Mouse (Mus musculus): ENCODE measurements at regions not wholly inside any gene's neighbourhood (a gene's known extent, or its start where the extent isn't known, plus 50 kb on each side); places are given as distances from the start of the nearest gene placed in this dataset.

- Histone ChIP-seq H3K4me3 (ENCODE audit: low read depth, low read length) (no peak overlapping the region), H3K27ac (ENCODE audit: low read depth, low read length) (no peak overlapping the region), H3K4me1 (ENCODE audit: control insufficient read depth, insufficient read depth, low read length) (no peaks in the 10 kb centered on the region), H3K36me3 (ENCODE audit: control insufficient read depth, insufficient read depth, low read length) (no peaks in the 10 kb centered on the region), H3K9ac (ENCODE audit: low read length) (no peak overlapping the region), H3K27me3 (ENCODE audit: control insufficient read depth, insufficient read depth, low read length) (no peaks in the 10 kb centered on the region), H3K4me2 (no peak overlapping the region), H3K9me3 (ENCODE audit: control insufficient read depth, low read length) (no peaks in the 10 kb centered on the region)
- 55% methylated on average over 7 of the region's 7 CpGs for WGBS
- DNase-seq (ENCODE audit: low spot score, missing footprints) (no peak), ATAC-seq (ENCODE audit: low FRiP score) (no peak)
Measured at GRCm38 (mm10) chr2:128217784-128218467, 92.1 kb downstream of the Bcl2l11 start.

GRCm38 (mm10) chr2:128218961-128219360, 93.1 kb downstream of the Bcl2l11 start:
- H3K9me3 ChIP-seq (ENCODE audit: control insufficient read depth, low read length), result no peaks in the 10 kb centered on the region
- H3K27me3 ChIP-seq (ENCODE audit: control insufficient read depth, insufficient read depth, low read length), result no peaks in the 10 kb centered on the region
- 82% methylated on average over 4 of the region's 4 CpGs for WGBS
- H3K4me1 ChIP-seq (ENCODE audit: control insufficient read depth, insufficient read depth, low read length), result no peaks in the 10 kb centered on the region
- H3K4me2 ChIP-seq, result no peak overlapping the region
- H3K4me3 ChIP-seq (ENCODE audit: low read depth, low read length), result no peak overlapping the region
- no peak overlapping the region for H3K9ac ChIP-seq (ENCODE audit: low read length)
- H3K36me3 ChIP-seq (ENCODE audit: control insufficient read depth, insufficient read depth, low read length), result no peaks in the 10 kb centered on the region
- DNase-seq (ENCODE audit: low spot score, missing footprints) (no peak), ATAC-seq (ENCODE audit: low FRiP score) (no peak)
- no peak overlapping the region for H3K27ac ChIP-seq (ENCODE audit: low read depth, low read length)

- H3K4me3 ChIP-seq (ENCODE audit: low read depth, low read length), result no peak overlapping the region
- WGBS, result 79% methylated on average over 1 of the region's 1 CpGs
- no peak overlapping the region for H3K4me2 ChIP-seq
- H3K9me3 ChIP-seq (ENCODE audit: control insufficient read depth, low read length), result no peaks in the 10 kb centered on the region
- H3K27ac ChIP-seq (ENCODE audit: low read depth, low read length), result no peak overlapping the region
- H3K27me3 ChIP-seq (ENCODE audit: control insufficient read depth, insufficient read depth, low read length), result no peaks in the 10 kb centered on the region
- H3K9ac ChIP-seq (ENCODE audit: low read length), result no peak overlapping the region
- no peak for DNase-seq (ENCODE audit: low spot score, missing footprints)
- ATAC-seq (ENCODE audit: low FRiP score), result no peak
- H3K4me1 ChIP-seq (ENCODE audit: control insufficient read depth, insufficient read depth, low read length), result no peaks in the 10 kb centered on the region
- H3K36me3 ChIP-seq (ENCODE audit: control insufficient read depth, insufficient read depth, low read length), result no peaks in the 10 kb centered on the region
Measured at GRCm38 (mm10) chr2:128221055-128221454, 95.2 kb downstream of the Bcl2l11 start.

GRCm38 (mm10) chr2:128221657-128222056, 95.8 kb downstream of the Bcl2l11 start:
- WGBS, result 91% methylated on average over 4 of the region's 4 CpGs
- Histone ChIP-seq H3K4me2 (no peak overlapping the region), H3K9me3 (ENCODE audit: control insufficient read depth, low read length) (no peaks in the 10 kb centered on the region), H3K9ac (ENCODE audit: low read length) (no peak overlapping the region), H3K36me3 (ENCODE audit: control insufficient read depth, insufficient read depth, low read length) (no peaks in the 10 kb centered on the region), H3K27me3 (ENCODE audit: control insufficient read depth, insufficient read depth, low read length) (no peaks in the 10 kb centered on the region), H3K4me3 (ENCODE audit: low read depth, low read length) (no peak overlapping the region), H3K4me1 (ENCODE audit: control insufficient read depth, insufficient read depth, low read length) (no peaks in the 10 kb centered on the region), H3K27ac (ENCODE audit: low read depth, low read length) (no peak overlapping the region)
- no peak for DNase-seq (ENCODE audit: low spot score, missing footprints)
- no peak for ATAC-seq (ENCODE audit: low FRiP score)

- Histone ChIP-seq H3K9ac (ENCODE audit: low read length) (no peak overlapping the region), H3K4me1 (ENCODE audit: control insufficient read depth, insufficient read depth, low read length) (no peaks in the 10 kb centered on the region), H3K27ac (ENCODE audit: low read depth, low read length) (no peak overlapping the region), H3K4me2 (no peak overlapping the region), H3K9me3 (ENCODE audit: control insufficient read depth, low read length) (no peaks in the 10 kb centered on the region), H3K4me3 (ENCODE audit: low read depth, low read length) (no peak overlapping the region), H3K27me3 (ENCODE audit: control insufficient read depth, insufficient read depth, low read length) (no peaks in the 10 kb centered on the region), H3K36me3 (ENCODE audit: control insufficient read depth, insufficient read depth, low read length) (no peaks in the 10 kb centered on the region)
- WGBS, result 91% methylated on average over 9 of the region's 9 CpGs
- no peak for ATAC-seq (ENCODE audit: low FRiP score)
- no peak for DNase-seq (ENCODE audit: low spot score, missing footprints)
Measured at GRCm38 (mm10) chr2:128226465-128227047, 100.7 kb downstream of the Bcl2l11 start.

- H3K27me3 ChIP-seq (ENCODE audit: control insufficient read depth, insufficient read depth, low read length), result no peaks in the 10 kb centered on the region
- no peak for DNase-seq (ENCODE audit: low spot score, missing footprints)
- no peak overlapping the region for H3K4me2 ChIP-seq
- H3K9ac ChIP-seq (ENCODE audit: low read length), result no peak overlapping the region
- no peaks in the 10 kb centered on the region for H3K36me3 ChIP-seq (ENCODE audit: control insufficient read depth, insufficient read depth, low read length)
- no peak overlapping the region for H3K27ac ChIP-seq (ENCODE audit: low read depth, low read length)
- H3K4me3 ChIP-seq (ENCODE audit: low read depth, low read length), result no peak overlapping the region
- WGBS, result 92% methylated on average over 4 of the region's 4 CpGs
- ATAC-seq (ENCODE audit: low FRiP score), result no peak
- no peaks in the 10 kb centered on the region for H3K9me3 ChIP-seq (ENCODE audit: control insufficient read depth, low read length)
- H3K4me1 ChIP-seq (ENCODE audit: control insufficient read depth, insufficient read depth, low read length), result no peaks in the 10 kb centered on the region
Measured at GRCm38 (mm10) chr2:128229730-128230129, 103.9 kb downstream of the Bcl2l11 start.

- ATAC-seq (ENCODE audit: low FRiP score) (no peak), DNase-seq (ENCODE audit: low spot score, missing footprints) (no peak)
- Histone ChIP-seq H3K9me3 (ENCODE audit: control insufficient read depth, low read length) (no peaks in the 10 kb centered on the region), H3K4me3 (ENCODE audit: low read depth, low read length) (no peak overlapping the region), H3K27ac (ENCODE audit: low read depth, low read length) (no peak overlapping the region), H3K9ac (ENCODE audit: low read length) (no peak overlapping the region), H3K36me3 (ENCODE audit: control insufficient read depth, insufficient read depth, low read length) (no peaks in the 10 kb centered on the region), H3K27me3 (ENCODE audit: control insufficient read depth, insufficient read depth, low read length) (no peaks in the 10 kb centered on the region), H3K4me1 (ENCODE audit: control insufficient read depth, insufficient read depth, low read length) (no peaks in the 10 kb centered on the region), H3K4me2 (no peak overlapping the region)
- 92% methylated on average over 4 of the region's 4 CpGs for WGBS
Measured at GRCm38 (mm10) chr2:128230921-128231320, 105.1 kb downstream of the Bcl2l11 start.

- H3K4me1 ChIP-seq (ENCODE audit: control insufficient read depth, insufficient read depth, low read length), result no peaks in the 10 kb centered on the region
- DNase-seq (ENCODE audit: low spot score, missing footprints) (no peak), ATAC-seq (ENCODE audit: low FRiP score) (no peak)
- H3K36me3 ChIP-seq (ENCODE audit: control insufficient read depth, insufficient read depth, low read length), result no peaks in the 10 kb centered on the region
- H3K4me2 ChIP-seq, result no peak overlapping the region
- no peaks in the 10 kb centered on the region for H3K9me3 ChIP-seq (ENCODE audit: control insufficient read depth, low read length)
- 92% methylated on average over 3 of the region's 3 CpGs for WGBS
- no peak overlapping the region for H3K4me3 ChIP-seq (ENCODE audit: low read depth, low read length)
- H3K27me3 ChIP-seq (ENCODE audit: control insufficient read depth, insufficient read depth, low read length), result no peaks in the 10 kb centered on the region
- H3K9ac ChIP-seq (ENCODE audit: low read length), result no peak overlapping the region
- no peak overlapping the region for H3K27ac ChIP-seq (ENCODE audit: low read depth, low read length)
Measured at GRCm38 (mm10) chr2:128231338-128231737, 105.5 kb downstream of the Bcl2l11 start.

GRCm38 (mm10) chr2:128232027-128232426, 106.2 kb downstream of the Bcl2l11 start:
- no peaks in the 10 kb centered on the region for H3K4me1 ChIP-seq (ENCODE audit: control insufficient read depth, insufficient read depth, low read length)
- H3K4me3 ChIP-seq (ENCODE audit: low read depth, low read length), result no peak overlapping the region
- 89% methylated on average over 3 of the region's 3 CpGs for WGBS
- H3K27ac ChIP-seq (ENCODE audit: low read depth, low read length), result no peak overlapping the region
- H3K27me3 ChIP-seq (ENCODE audit: control insufficient read depth, insufficient read depth, low read length), result no peaks in the 10 kb centered on the region
- no peaks in the 10 kb centered on the region for H3K36me3 ChIP-seq (ENCODE audit: control insufficient read depth, insufficient read depth, low read length)
- ATAC-seq (ENCODE audit: low FRiP score) (no peak), DNase-seq (ENCODE audit: low spot score, missing footprints) (no peak)
- H3K9ac ChIP-seq (ENCODE audit: low read length), result no peak overlapping the region
- no peak overlapping the region for H3K4me2 ChIP-seq
- H3K9me3 ChIP-seq (ENCODE audit: control insufficient read depth, low read length), result no peaks in the 10 kb centered on the region
